Mouse (Mus musculus) hindlimb bud, embryonic 11.5 days (tissue): ENCODE measurements at regions not wholly inside any gene's neighbourhood (a gene's known extent, or its start where the extent isn't known, plus 50 kb on each side); places are given as distances from the start of the nearest gene placed in this dataset.

Experiments
- DNase-seq: peaks from one replicate; pipeline ENCODE4 v3.0.0-alpha.2; 2012; ENCODE audit warnings: low read depth, low spot score; ENCODE audit errors: extremely low spot score

GRCm38 (mm10) chr6:31058961-31059360 is 100.1 kb upstream of the Klf14 start:
- no peak for DNase-seq

GRCm38 (mm10) chr6:31061813-31062212 is 102.9 kb upstream of the Klf14 start:
- no peak for DNase-seq

- no peak for DNase-seq
These were observed 106.5 kb upstream of the Klf14 start for GRCm38 (mm10) chr6:31065419-31065818.

DNA sequence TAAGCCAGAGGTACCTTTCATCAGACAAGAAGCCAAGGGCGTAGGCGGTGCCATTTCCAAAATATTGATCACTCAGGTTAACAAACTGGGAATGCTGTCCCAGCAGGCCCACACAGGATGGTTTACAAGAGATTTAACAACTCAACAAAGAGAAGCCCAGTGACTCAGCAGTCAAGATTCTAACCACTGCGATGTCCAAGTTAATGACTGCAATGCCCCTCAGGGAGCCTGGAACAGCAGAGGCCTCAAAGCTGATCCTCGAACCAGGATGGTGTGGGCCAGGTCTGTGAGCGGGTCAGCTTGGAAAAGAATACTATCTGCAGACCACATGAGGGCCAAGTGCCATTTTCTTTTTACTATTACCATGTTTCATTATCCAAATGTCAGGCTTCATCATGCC is 108.0 kb upstream of the Klf14 start:
- DNase-seq: no peak

DNA sequence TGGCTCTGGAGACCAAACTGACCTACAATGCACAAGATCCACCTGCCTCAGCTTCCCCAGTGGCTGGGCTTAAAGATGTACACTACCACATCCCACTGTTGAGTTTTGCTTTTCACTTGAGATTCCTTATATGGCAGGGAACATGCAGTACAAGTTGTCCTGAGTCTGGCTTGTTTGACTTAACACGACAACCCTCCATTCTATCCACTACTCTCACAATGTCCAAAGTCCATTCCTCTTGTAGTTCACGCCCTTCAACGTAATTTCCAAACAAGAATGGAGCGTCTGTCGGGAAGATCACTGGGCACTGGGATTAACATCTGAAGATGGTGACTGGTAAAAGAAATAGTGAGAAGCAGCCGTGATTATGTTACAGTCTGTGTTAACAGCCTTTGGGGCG is 108.6 kb upstream of the Klf14 start:
- DNase-seq: no peak

GRCm38 (mm10) chr6:31069243-31069642 is 110.4 kb upstream of the Klf14 start:
- no peak for DNase-seq

DNA sequence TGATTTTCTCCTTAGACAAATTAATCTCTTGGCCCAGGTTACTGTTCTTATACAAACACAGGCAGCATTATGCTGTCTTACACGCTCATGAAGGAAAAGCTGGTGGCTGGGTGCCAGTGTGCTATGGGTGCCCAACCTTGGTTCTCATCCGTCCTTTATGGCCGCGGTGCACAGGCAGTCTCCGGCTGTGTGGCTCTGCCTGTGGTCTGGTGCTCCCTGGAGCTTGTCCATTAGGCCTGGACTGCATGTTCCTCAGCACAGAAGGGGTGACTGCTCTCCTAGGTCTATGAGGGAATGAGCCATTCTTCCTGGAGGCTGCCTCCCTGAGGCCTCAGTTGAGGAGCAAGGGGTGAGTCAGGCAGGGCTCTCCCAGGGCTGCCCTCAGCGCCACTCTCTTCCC is 111.7 kb upstream of the Klf14 start:
- DNase-seq: no peak

DNA sequence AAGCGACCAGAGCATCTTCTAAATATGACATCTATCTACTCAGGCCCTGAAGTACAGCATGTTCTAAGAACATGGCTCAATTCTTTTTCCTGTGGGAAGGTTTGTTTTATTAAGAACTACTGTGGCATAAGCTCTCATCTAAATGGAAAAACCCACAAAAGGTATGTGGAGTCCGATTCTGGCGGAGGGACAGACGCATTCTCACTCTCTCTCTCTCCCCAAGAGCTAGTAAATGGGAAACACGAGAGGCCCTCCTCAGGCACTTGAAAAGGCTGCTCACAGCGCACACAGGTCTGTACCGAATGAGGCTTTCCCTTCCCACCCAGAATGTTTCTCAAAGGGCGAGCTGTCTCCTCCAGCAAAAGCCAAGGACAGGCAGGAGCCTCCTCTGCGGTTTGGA is 112.1 kb upstream of the Klf14 start:
- DNase-seq: no peak

DNA sequence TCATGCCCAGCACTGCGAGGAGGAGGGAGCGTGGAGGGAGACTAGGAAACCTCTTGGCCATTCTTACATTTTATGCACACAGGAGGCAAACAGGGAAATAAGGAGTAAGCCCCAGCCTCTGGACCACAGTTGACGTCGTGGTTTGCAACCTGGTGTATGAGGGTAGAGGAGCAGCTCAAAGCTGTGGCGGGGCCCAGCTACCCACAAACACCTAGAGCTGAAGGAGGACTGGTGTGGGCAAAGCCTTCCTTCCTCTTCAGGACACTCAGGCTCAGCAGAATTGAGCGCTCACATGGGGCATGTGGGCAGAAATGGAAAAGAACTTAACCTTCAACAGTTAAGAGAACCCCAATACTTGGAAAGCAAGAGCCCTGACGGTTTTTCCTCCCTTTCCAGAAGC is 113.2 kb upstream of the Klf14 start:
- no peak for DNase-seq

- DNase-seq: no peak
These were observed 113.7 kb upstream of the Klf14 start for GRCm38 (mm10) chr6:31072559-31072958.

GRCm38 (mm10) chr6:31073338-31073737 is 114.5 kb upstream of the Klf14 start:
- DNase-seq: no peak

DNA sequence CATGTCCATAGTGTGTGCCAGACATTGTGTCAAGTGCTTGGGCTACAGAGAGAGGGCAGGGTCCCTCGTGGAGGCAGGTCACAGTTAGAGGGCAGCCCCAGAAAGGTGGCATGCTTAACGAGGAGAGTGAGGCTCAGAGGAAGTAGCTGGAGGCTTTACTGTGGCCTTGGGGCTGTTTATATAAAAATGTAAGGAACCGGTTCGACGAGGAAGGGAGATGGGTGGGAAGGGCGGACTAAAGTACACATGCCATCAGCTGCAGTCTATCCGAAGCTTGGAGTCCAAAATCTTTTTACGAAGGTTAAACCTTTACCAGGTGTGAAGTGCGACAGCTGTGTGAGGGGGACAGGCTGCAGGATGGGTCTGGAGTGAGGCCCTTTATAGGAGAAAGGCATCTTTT is 115.5 kb upstream of the Klf14 start:
- DNase-seq: no peak

DNA sequence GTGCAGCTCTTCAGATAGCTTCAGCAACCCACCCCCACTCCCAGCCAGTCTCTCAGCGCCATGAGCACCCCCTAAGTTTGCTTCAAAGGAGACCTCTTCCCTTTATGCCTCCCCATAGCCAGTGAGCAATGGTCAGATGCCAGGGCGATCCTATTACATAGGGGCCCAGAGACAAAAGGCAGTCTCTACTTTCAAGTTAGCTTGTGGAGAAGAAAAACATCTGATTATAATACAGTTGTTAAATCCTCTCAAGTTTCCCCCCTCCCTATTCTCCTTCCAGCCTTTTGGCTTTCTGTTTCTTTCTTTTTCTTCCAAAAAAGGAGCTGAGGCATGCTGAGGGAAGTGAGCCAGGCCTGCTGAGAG is 116.3 kb upstream of the Klf14 start:
- no peak for DNase-seq

GRCm38 (mm10) chr6:31075572-31076477 is 116.9 kb upstream of the Klf14 start:
- peak; percentile 53 for DNase-seq

- DNase-seq: no peak
These were observed 117.6 kb upstream of the Klf14 start for GRCm38 (mm10) chr6:31076478-31076834.

- no peak for DNase-seq
These were observed 118.3 kb upstream of the Klf14 start for GRCm38 (mm10) chr6:31077216-31077615.

DNA sequence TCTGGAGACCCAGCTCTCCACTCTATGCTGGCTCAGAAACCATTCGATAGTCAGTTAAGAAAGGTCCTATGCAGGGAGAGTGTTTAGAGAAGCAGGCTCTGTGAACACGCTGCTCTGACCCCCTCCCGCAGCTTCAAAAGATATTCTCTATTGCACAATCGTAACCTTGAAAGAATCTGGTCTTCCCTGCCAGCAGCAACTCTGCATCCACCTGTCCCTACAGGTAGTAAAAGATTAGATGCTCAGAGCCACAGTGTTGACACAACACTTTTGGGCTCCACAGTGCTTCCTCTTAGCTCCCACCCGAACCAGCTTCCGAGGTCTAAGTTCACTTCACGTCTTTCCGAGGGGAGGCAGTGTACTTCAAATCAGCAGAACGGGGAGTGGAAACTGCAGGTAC is 118.9 kb upstream of the Klf14 start:
- no peak for DNase-seq

GRCm38 (mm10) chr6:31078413-31078812 is 119.5 kb upstream of the Klf14 start:
- DNase-seq: no peak

GRCm38 (mm10) chr6:31079586-31080259 is 120.8 kb upstream of the Klf14 start:
- DNase-seq: no peak

DNA sequence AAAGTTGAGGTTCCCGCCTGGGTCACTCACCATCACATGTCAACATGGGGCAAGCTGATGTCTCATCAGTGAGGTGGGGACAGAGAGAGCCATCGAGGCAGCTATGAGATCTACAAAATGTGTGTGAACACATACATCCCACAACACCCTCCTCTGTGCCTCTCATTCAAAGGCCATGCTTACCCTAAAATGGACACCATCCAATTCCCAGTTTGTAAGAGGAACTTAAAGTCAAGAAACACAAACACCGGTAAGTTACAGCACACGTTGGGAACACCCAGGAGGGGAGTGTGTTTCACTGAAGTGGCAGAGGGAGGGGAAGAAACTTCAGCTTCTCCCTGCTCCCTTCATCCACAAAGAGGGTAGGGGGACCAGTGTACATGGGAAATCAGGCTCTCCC is 121.4 kb upstream of the Klf14 start:
- no peak for DNase-seq

DNA sequence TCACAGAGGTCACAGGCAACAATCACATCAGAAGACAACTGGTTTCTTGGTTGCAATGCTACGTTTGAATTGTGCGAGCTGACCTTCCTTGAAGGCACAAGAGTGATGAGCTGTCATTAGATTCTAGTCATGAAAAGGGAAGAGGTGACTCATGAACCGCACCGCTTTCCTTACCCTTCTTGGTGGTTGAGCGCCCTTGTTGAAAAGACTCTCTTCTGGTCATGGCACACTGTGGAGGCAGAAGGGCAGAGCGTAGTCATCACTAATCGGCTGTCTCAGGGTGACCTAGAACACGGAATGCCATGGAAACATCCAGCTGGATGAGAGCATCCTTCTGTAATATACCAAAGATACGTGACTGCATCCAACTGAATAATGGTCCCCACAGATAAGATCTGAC is 121.8 kb upstream of the Klf14 start:
- no peak for DNase-seq

- no peak for DNase-seq
These were observed 122.4 kb upstream of the Klf14 start for GRCm38 (mm10) chr6:31081238-31081637.

GRCm38 (mm10) chr6:31081988-31082387 is 123.1 kb upstream of the Klf14 start:
- no peak for DNase-seq
